Mouse (Mus musculus): ENCODE results near the gene Sox6.
A peak's percentile ranks its signal among the peaks of the same experiment; 100 is the strongest.

Gene Sox6

DNA sequence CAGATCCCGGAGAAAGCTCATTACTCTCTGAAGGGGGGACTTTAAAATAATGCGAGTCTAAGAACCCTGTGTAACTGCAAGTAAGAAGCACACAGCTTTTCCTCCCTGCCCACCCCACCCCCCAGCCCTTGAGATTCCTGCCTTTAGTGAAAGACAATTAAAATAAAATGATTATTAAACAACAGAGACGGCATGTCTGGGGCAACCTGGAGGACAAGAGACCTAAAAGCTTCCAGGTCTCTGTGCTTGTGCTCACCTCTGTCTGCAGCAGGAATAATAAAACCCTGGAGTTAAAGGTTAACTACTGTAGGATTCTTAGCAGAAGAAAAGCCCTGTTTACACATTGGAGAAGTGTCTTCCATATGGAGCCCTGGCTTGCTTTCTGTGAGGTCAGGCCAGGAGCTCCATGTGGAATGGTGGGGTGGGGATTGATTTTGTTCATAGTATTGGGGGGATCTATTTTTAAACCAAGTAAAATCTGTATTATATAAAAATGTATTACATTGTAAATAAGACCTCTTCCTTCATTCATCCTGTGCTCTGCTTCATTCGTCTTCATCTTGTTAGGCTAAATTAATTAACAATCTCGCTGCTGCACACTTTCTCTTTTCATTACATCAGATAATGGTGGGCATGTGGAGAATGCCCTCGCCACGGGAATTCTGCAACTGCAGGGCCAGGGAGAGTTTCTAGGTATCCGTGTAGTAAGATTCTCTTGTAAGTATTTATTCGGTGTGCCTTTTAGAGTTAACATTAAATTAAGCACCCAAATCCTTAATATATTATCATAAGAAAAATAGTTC, 171.7 kb downstream of the Sox6 start:
- Histone ChIP-seq H3K9me3 (ENCODE audit: low read length) (no peaks in the 10 kb centered on the region), H3K4me3 (replicated peaks; ENCODE audit: low read length) (no peak overlapping the region), H3K4me1 (replicated peaks; ENCODE audit: low read depth, low read length) (peaks cover 52% of the 10 kb centered on the region), H3K36me3 (ENCODE audit: insufficient read depth, low read length) (no peaks in the 10 kb centered on the region), H3K27me3 (ENCODE audit: insufficient read depth, low read length) (no peaks in the 10 kb centered on the region)
- TF ChIP-seq POU5F1 (IDR thresholded peaks at IDR 0.05; ENCODE audit: borderline replicate concordance, low read length) (no peak), NANOG (IDR thresholded peaks at IDR 0.05; ENCODE audit: borderline replicate concordance, low read length) (no peak), CTCF (conservative IDR thresholded peaks at IDR 0.05; ENCODE audit: low read length) (no peak)

DNA sequence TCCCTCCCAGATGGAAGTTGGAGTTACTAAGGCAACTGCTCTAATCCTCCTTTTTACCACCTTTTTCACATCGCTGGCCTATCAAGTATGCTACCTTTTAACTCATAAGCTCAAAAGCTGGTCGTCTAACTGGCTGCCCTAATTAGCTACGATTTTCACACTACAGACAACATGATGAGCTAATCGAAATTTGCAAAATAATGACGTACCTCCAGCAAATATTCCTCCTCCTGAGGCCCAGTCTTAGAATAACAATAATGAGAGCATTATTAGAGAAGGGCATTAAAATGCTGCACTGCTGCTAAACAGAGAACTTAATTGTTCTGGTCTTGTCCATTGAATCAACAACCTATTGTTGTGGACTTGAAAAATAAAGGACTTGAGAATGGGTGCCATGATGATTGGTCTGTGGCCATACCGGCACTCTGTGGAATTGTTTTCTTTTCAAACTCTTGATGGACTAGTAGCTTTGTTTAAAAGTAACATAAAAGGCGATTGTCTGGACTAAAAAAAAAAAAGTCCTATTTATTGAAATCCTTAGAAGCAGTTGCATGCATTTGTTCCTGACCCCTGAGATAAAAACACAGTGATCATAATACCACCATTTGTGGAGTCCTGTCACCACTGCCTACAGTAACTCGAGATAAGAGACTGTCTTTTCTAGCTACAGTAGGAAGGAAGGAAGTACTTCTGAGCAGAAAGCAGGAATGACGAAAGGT, 172.5 kb downstream of the Sox6 start:
- H3K9me3 ChIP-seq (ENCODE audit: low read length): no peaks in the 10 kb centered on the region
- H3K4me1 ChIP-seq (replicated peaks; ENCODE audit: low read depth, low read length): peaks cover 52% of the 10 kb centered on the region
- TF ChIP-seq CTCF (conservative IDR thresholded peaks at IDR 0.05; ENCODE audit: low read length) (no peak), NANOG (IDR thresholded peaks at IDR 0.05; ENCODE audit: borderline replicate concordance, low read length) (peak; percentile 76)
- no peak overlapping the region for H3K4me3 ChIP-seq (replicated peaks; ENCODE audit: low read length)
- H3K36me3 ChIP-seq (ENCODE audit: insufficient read depth, low read length): no peaks in the 10 kb centered on the region
- no peaks in the 10 kb centered on the region for H3K27me3 ChIP-seq (ENCODE audit: insufficient read depth, low read length)

DNA sequence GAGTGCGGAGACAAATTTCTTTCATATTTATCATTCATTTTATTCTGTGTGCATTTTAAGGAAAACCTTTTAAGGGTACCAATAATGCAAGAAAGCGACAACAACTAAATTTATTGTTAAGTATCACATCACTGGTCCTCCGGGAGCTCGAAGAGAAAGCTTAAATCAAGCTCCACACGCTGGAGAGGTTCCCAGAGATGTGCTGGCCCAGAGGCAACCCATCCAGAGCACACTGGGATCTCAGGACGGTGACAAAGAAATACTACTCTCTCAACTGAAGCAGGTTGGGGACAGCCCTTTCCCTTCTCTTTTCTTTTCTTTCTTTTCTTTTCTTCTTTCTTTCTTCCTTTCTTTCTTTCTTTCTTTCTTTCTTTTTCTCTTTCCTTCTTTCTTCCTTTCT, 173.4 kb downstream of the Sox6 start:
- no peak for TF ChIP-seq NANOG (IDR thresholded peaks at IDR 0.05; ENCODE audit: borderline replicate concordance, low read length)
- TF ChIP-seq POU5F1 (IDR thresholded peaks at IDR 0.05; ENCODE audit: borderline replicate concordance, low read length): no peak
- no peak for TF ChIP-seq CTCF (conservative IDR thresholded peaks at IDR 0.05; ENCODE audit: low read length)
- Histone ChIP-seq H3K36me3 (ENCODE audit: insufficient read depth, low read length) (no peaks in the 10 kb centered on the region), H3K4me3 (replicated peaks; ENCODE audit: low read length) (no peak overlapping the region), H3K27me3 (ENCODE audit: insufficient read depth, low read length) (no peaks in the 10 kb centered on the region), H3K4me1 (replicated peaks; ENCODE audit: low read depth, low read length) (peaks cover 52% of the 10 kb centered on the region), H3K9me3 (ENCODE audit: low read length) (no peaks in the 10 kb centered on the region)

DNA sequence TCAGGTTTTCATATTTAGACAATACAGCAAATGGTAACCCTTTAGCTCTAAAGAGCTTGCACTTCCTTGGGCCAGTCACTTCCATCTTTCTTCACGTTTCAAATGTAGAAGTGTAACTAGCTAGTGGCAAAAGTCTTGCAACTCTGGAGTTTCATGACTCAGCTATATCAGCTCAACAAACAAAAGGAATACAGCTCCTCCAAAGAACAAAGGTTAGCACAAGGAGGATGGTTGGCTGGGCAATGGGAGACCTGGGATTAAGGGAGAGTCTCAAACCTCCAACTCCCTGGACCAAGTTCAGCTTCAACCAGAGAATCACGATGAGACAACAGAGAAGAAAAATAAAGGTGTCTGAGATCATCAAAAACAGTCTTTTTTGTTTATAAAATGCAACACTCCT, 174.2 kb downstream of the Sox6 start:
- TF ChIP-seq POU5F1 (IDR thresholded peaks at IDR 0.05; ENCODE audit: borderline replicate concordance, low read length) (no peak), CTCF (conservative IDR thresholded peaks at IDR 0.05; ENCODE audit: low read length) (no peak), NANOG (IDR thresholded peaks at IDR 0.05; ENCODE audit: borderline replicate concordance, low read length) (no peak)
- H3K9me3 ChIP-seq (ENCODE audit: low read length): no peaks in the 10 kb centered on the region

DNA sequence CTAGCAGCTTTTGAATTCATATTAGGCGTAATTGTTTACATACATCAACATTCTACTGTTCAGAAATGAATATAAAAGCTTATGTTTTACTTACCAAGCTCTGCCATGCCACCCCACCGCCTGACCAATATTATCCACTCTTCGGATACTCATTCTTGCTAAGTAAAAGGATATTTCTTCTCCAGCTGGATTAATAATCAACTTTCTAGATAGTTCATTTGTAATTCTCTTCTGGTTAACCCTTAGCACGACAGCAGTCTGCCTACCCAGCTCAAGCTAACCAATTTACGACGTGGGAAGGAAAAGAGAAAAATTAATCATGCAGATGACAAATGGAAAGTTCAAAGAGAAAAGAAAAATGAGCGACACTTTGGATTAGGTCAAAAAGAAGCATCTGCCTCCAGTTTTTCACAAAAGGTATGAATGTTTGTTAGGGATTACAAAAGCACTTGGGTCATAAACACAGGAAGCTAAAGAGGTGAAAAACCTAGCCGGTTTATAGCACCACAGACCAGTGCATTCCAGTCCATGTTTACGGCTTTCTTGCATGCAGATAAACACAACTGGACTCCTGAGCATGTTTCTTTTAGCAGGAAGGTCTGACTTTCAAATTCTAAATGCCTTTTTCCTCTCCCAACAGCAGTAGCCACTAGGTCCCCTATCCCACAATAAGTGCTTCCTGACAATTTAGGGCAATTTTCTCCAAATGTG, 178.8 kb downstream of the Sox6 start:
- no peak for TF ChIP-seq CTCF (conservative IDR thresholded peaks at IDR 0.05; ENCODE audit: low read length)
- no peak for TF ChIP-seq POU5F1 (IDR thresholded peaks at IDR 0.05; ENCODE audit: borderline replicate concordance, low read length)
- no peak for TF ChIP-seq NANOG (IDR thresholded peaks at IDR 0.05; ENCODE audit: borderline replicate concordance, low read length)
- H3K27me3 ChIP-seq (ENCODE audit: insufficient read depth, low read length): no peaks in the 10 kb centered on the region
- peaks cover 8% of the 10 kb centered on the region for H3K4me1 ChIP-seq (replicated peaks; ENCODE audit: low read depth, low read length)
- H3K4me3 ChIP-seq (replicated peaks; ENCODE audit: low read length): no peak overlapping the region
- H3K36me3 ChIP-seq (ENCODE audit: insufficient read depth, low read length): no peaks in the 10 kb centered on the region
- no peaks in the 10 kb centered on the region for H3K9me3 ChIP-seq (ENCODE audit: low read length)

More for the DNA sequence above, 174.2 kb downstream of the Sox6 start:
- no peaks in the 10 kb centered on the region for H3K27me3 ChIP-seq (ENCODE audit: insufficient read depth, low read length)
- H3K4me1 ChIP-seq (replicated peaks; ENCODE audit: low read depth, low read length): peaks cover 52% of the 10 kb centered on the region
- H3K36me3 ChIP-seq (ENCODE audit: insufficient read depth, low read length): no peaks in the 10 kb centered on the region
- H3K4me3 ChIP-seq (replicated peaks; ENCODE audit: low read length): no peak overlapping the region

DNA sequence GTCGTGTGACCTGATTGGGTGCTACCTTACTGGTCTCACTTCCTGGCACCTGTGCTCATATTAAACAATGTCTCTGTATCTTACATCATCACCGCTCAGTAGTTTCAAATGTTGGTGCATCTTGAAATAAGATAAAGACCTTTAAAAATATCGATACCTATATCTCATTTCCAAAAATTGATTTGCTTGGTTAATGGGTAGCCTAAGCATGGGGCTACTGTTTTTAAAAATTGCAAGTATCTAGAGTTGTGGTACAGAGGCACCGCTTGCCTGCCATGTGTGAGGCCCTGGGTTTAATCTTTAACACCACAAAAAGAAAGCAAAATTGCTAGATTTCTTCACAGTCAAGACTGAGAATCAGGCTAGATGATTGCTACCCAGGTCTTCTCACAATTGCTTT, 187.5 kb downstream of the Sox6 start:
- H3K4me3 ChIP-seq (replicated peaks; ENCODE audit: low read length): no peak overlapping the region
- no peaks in the 10 kb centered on the region for H3K27me3 ChIP-seq (ENCODE audit: insufficient read depth, low read length)
- no peaks in the 10 kb centered on the region for H3K36me3 ChIP-seq (ENCODE audit: insufficient read depth, low read length)
- no peaks in the 10 kb centered on the region for H3K9me3 ChIP-seq (ENCODE audit: low read length)
- TF ChIP-seq POU5F1 (IDR thresholded peaks at IDR 0.05; ENCODE audit: borderline replicate concordance, low read length) (no peak), NANOG (IDR thresholded peaks at IDR 0.05; ENCODE audit: borderline replicate concordance, low read length) (no peak), CTCF (conservative IDR thresholded peaks at IDR 0.05; ENCODE audit: low read length) (no peak)
- H3K4me1 ChIP-seq (replicated peaks; ENCODE audit: low read depth, low read length): no peaks in the 10 kb centered on the region

DNA sequence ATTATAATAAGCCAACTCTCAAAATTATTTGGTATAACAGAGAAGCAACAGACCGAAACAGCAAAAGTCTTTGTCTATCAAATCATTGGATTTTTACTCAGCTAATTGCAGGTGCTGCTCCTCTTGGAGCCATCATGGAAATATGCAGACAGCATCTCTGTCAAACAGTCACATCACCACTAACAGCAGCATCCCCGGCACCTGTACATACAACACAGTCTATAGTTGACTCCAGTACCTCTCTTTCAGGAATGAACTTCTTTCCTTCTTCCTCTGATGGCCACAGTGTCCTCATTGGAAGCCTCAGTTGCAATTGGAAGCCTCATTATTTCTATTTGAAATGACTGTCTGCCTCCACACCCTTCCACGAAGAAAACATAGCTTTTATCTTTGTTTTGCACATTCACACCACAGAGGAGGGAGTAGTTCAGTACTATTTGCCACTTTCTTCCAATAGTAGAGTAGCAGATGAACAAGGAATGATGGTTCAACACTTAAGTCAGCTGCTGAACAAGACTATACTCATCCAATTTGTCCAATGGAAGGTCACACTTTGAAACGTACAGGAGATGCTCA, 192.7 kb downstream of the Sox6 start:
- Histone ChIP-seq H3K27me3 (ENCODE audit: insufficient read depth, low read length) (no peaks in the 10 kb centered on the region), H3K9me3 (ENCODE audit: low read length) (no peaks in the 10 kb centered on the region), H3K4me1 (replicated peaks; ENCODE audit: low read depth, low read length) (no peaks in the 10 kb centered on the region), H3K36me3 (ENCODE audit: insufficient read depth, low read length) (no peaks in the 10 kb centered on the region), H3K4me3 (replicated peaks; ENCODE audit: low read length) (no peak overlapping the region)
- no peak for TF ChIP-seq NANOG (IDR thresholded peaks at IDR 0.05; ENCODE audit: borderline replicate concordance, low read length)

DNA sequence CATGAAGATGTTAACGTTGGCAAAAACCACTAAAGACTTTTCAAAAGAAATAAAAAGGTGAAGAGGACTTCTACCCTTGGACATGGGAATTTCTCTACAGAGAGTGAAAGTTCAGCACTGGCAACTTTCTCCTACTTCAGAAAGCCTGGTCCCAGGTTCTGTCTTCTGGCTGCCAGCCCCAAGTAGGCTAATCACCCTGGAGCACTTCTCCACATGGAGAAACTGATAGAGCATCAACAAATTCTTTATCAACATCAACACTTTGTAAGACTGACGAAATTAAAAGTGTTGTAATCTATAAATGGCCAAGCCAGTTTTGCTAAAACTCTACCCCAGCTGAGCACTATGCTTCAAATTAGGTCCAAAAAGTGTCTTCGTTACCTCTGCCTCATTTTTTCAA, 193.7 kb downstream of the Sox6 start:
- no peaks in the 10 kb centered on the region for H3K4me1 ChIP-seq (replicated peaks; ENCODE audit: low read depth, low read length)
- no peak for TF ChIP-seq CTCF (conservative IDR thresholded peaks at IDR 0.05; ENCODE audit: low read length)
- TF ChIP-seq NANOG (IDR thresholded peaks at IDR 0.05; ENCODE audit: borderline replicate concordance, low read length): no peak
- H3K27me3 ChIP-seq (ENCODE audit: insufficient read depth, low read length): no peaks in the 10 kb centered on the region
- no peaks in the 10 kb centered on the region for H3K36me3 ChIP-seq (ENCODE audit: insufficient read depth, low read length)
- H3K9me3 ChIP-seq (ENCODE audit: low read length): no peaks in the 10 kb centered on the region
- H3K4me3 ChIP-seq (replicated peaks; ENCODE audit: low read length): no peak overlapping the region
